Mouse (Mus musculus) E14TG2a.4 (cell line): ENCODE results near the gene Svbp.

Source experiments
- H3K27me3 ChIP-seq: 2 replicates; pipeline ENCODE4 v1.6.1; 2014; ENCODE audit warnings: low read length, control low read depth; ENCODE audit not compliant: insufficient read depth
- H3K36me3 ChIP-seq: 2 replicates; pipeline ENCODE4 v1.6.1; 2014; ENCODE audit warnings: low read length, control low read depth; ENCODE audit not compliant: insufficient read depth
- H3K4me1 ChIP-seq: replicated peaks from 2 replicates; pipeline ENCODE4 v1.6.1; 2014; ENCODE audit warnings: low read depth, low read length, control low read depth
- H3K4me3 ChIP-seq: replicated peaks from 2 replicates; pipeline ENCODE4 v1.5.1; 2014; ENCODE audit warnings: mild to moderate bottlenecking, low read length
- H3K9me3 ChIP-seq: 2 replicates; pipeline ENCODE4 v1.6.1; 2014; ENCODE audit warnings: low read length, control low read depth
- CTCF ChIP-seq: conservative IDR thresholded peaks from 2 replicates; pipeline ENCODE4 v1.5.1; 2014; ENCODE audit warnings: low read length
- NANOG ChIP-seq: IDR thresholded peaks from 2 replicates; pipeline ENCODE4 v1.6.1; 2014; ENCODE audit warnings: borderline replicate concordance, low read length, mixed read lengths
- POU5F1 ChIP-seq: IDR thresholded peaks from 2 replicates; pipeline ENCODE4 v1.6.1; 2014; ENCODE audit warnings: low read length, borderline replicate concordance

Gene Svbp

DNA sequence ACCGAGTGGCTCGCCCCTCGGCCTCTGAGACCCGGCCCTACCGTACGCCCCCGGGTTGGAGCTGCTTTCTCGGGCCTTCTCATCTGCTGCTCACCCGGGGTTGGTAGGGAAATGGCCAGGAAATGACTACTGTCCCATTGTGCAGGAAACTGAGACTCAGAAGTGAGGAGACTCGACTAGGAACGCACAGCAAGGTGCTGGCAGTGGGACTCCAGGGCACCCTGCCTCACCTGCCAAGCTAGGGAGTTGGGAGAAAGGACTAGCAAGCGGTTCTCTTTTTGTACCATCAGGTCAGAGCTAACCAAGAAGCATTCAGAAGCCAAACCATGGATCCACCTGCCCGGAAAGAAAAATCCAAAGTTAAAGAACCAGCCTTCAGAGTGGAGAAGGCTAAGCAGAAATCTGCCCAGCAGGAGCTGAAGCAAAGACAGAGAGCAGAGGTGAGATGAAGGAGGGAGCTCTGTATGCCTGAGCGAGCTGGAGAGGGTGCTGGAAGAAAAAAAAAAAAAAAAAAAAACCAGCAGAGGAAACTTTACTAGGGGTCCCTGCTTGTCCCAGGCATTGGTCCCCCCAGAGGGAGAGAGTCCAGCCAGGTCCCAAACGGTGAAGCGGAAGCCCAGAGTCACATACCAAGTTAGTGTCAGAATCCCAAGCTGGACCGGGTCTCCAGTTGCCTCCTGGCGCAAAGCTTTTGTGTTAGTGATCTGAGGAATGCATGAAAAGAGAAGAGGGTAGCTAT lies 645 bp downstream of the Svbp start:
- Histone ChIP-seq H3K4me1 (peaks cover 19% of the 10 kb centered on the region), H3K36me3 (peaks cover 18% of the 10 kb centered on the region; the same call in 1 of the 2 replicates), H3K9me3 (no peaks in the 10 kb centered on the region), H3K4me3 (peak overlapping the region; percentile 87), H3K27me3 (0 out of 2 replicates have a peak, but pooled peaks cover 4% of the 10 kb centered on the region)
- TF ChIP-seq CTCF (no peak), POU5F1 (no peak), NANOG (no peak)

DNA sequence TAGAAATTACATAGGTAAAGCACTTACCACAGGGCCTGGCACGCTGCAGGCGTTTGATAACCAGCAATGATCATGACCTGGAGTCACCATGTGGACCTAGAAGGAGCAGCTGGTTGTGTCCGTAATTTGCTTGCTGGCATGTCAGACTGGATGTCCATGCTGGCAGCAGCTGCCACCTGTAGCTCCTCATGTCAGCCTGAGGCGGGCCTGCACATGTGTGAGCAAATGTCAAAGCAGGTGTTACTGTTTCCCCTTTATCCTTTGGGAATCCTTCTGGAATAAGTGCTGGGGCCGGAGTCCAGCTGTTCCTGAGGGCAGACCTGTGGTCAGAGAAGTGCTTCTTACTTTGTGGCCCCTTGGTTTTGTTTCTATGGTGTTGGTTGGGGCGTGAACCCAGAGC lies 3.0 kb downstream of the Svbp start:
- H3K27me3 ChIP-seq = peaks cover 4% of the 10 kb centered on the region; the same call in 1 of the 2 replicates
- no peaks in the 10 kb centered on the region for H3K9me3 ChIP-seq
- peaks cover 35% of the 10 kb centered on the region for H3K4me1 ChIP-seq
- no peak for TF ChIP-seq NANOG
- no peak for TF ChIP-seq POU5F1
- no peak for TF ChIP-seq CTCF
- H3K4me3 ChIP-seq = no peak overlapping the region
- peaks cover 24% of the 10 kb centered on the region; the same call in 1 of the 2 replicates for H3K36me3 ChIP-seq

DNA sequence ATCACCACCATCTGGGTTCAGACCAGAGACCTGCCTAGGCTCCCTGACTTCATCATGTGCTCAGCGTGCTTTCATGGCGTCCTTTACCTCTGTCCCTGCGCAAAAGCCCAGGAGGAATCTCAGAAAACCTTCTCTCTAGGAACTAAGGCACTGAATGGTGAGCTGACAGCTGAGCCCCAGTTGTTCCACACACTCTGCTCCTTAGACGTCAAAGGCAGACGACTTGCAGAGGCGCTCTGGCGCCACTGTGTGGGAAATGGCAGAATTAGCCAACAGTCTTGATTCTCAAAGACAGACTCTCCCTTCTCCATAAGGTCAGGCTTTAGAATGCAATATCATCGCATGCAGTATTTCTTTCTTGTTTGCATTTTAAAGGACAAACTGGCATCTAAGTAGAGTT lies 9.6 kb downstream of the Svbp start:
- H3K36me3 ChIP-seq = 0 out of 2 replicates have a peak, but pooled peaks cover 10% of the 10 kb centered on the region
- H3K4me3 ChIP-seq = no peak overlapping the region
- peaks cover 23% of the 10 kb centered on the region for H3K4me1 ChIP-seq
- no peak for TF ChIP-seq POU5F1
- peak; percentile 84 for TF ChIP-seq CTCF
- H3K9me3 ChIP-seq = no peaks in the 10 kb centered on the region
- peaks cover 6% of the 10 kb centered on the region; the same call in 1 of the 2 replicates for H3K27me3 ChIP-seq

DNA sequence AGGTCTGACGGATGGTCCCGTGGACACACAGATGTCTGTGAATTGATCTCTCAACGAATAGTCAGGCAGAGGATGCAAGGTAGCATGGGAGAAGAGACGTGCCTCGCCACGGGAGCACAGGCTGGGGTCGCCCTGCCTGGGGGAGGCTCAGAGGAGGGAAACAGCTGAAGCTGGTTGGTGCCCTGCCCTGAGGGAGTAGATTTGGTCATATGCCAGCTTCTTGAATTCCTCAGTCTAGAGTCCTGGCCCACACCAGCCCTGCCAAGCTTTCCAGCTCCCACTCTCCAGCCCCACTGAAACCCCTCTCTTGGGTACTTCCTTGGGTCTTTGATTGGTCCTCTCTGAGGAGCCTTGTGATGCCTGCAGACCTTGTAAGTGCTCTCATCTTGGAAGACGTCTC lies 21.6 kb downstream of the Svbp start:
- Histone ChIP-seq H3K9me3 (no peaks in the 10 kb centered on the region), H3K4me1 (peaks cover 19% of the 10 kb centered on the region), H3K27me3 (peaks cover 25% of the 10 kb centered on the region), H3K36me3 (no peaks in the 10 kb centered on the region), H3K4me3 (no peak overlapping the region)
- TF ChIP-seq CTCF = no peak
- no peak for TF ChIP-seq POU5F1
- no peak for TF ChIP-seq NANOG

DNA sequence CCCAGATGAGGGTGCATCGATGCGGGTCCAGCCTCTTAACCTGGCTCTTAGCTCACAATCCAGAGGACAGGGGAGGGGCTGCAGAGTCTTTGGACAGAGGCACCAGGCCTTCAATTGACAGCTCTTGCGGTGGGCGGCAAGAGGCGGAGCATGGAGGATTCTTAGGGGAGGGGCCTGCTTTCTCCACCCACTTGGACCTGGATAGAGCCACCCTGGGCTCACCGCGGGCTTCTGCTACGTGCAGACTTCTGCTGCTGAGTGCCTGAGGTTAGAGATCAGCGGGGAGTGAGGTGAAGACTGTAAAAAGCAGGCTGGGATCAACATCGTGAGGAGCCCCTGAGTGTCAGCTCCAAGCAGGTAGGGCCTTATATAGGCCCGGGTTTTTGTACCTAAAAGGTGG lies 23.1 kb downstream of the Svbp start, which contains the start of gene Tmem269:
TSS of gene Tmem269 (minus strand) at position 49 of the 400 bp plus-strand sequence.
- H3K27me3 ChIP-seq = peaks cover 25% of the 10 kb centered on the region; the same call in 1 of the 2 replicates

DNA sequence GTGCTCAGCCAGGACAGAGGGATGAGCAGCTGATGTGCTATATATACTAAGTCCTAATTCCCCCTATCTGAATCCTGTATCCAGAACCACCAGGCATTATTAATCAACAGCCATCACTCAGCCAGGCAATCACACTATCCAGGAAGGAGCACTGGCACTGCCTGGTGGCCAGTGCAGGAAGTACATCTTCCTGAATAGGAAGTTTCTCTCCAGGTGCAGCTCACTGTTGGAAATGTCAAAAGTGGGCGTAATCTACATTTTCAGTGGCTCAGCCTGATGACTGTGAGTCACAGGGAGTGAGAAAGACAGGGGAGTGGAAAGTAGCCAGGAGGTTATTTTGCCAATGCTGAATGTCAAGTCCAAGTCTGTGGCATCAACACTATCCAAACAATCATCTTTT lies 28.6 kb downstream of the Svbp start:
- H3K36me3 ChIP-seq = peaks cover 56% of the 10 kb centered on the region
- no peaks in the 10 kb centered on the region for H3K27me3 ChIP-seq
- H3K4me3 ChIP-seq = no peak overlapping the region
- TF ChIP-seq CTCF = peak; percentile 99
- TF ChIP-seq NANOG = no peak
- TF ChIP-seq POU5F1 = no peak
- H3K4me1 ChIP-seq = peaks cover 45% of the 10 kb centered on the region
- no peaks in the 10 kb centered on the region for H3K9me3 ChIP-seq

More for the DNA sequence above, 23.1 kb downstream of the Svbp start, which contains the start of gene Tmem269:
- H3K4me3 ChIP-seq = no peak within 1 kb of the TSS
- no peaks in the 10 kb centered on the region for H3K9me3 ChIP-seq
- no peak for TF ChIP-seq POU5F1
- TF ChIP-seq CTCF = no peak
- no peak for TF ChIP-seq NANOG
- H3K4me1 ChIP-seq = peaks cover 26% of the 10 kb centered on the region
- peaks cover 7% of the 10 kb centered on the region for H3K36me3 ChIP-seq

DNA sequence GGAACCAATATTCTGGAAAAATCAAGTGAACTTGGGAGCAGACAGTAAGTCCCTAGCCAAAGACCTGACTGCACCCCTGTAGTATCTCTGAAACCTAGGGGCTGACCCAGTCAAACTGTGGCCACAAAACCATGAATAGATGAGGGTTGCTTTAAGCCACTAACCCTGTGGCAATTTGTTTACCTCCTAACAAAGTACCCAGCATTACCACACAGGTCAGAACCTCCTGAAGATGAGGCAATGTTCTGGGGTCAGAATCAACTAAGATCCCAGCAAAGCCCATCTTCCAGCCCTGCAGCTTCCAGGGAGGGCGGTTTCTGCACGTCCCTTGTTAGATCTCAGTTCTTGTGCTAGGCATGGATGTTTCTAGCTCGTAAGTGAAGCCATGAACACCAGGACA lies 29.4 kb downstream of the Svbp start:
- Histone ChIP-seq H3K4me1 (peaks cover 40% of the 10 kb centered on the region), H3K9me3 (no peaks in the 10 kb centered on the region), H3K36me3 (peaks cover 60% of the 10 kb centered on the region), H3K4me3 (no peak overlapping the region), H3K27me3 (no peaks in the 10 kb centered on the region)
- TF ChIP-seq POU5F1 (no peak), NANOG (no peak), CTCF (no peak)

DNA sequence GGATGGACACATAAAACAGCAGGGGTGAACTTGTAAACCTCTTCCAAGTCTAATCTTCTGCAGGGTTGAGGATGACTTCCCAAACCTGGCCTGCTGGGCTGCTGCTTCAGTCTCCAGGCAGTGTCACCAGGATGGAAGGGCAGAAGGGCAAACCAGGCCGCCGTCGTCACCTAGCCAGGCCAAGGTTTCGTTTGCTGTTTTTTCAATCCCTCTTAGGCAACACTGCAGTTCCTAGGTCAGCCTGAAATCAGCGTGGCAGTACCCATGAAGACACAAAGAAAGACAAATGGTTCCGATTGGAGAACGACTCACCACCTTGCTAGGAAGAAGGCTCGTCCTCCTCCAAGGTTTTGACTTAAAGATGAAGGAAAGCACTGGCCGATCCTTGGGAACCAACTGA lies 30.6 kb downstream of the Svbp start:
- peaks cover 38% of the 10 kb centered on the region for H3K4me1 ChIP-seq
- TF ChIP-seq NANOG (no peak), POU5F1 (no peak), CTCF (no peak)
- no peaks in the 10 kb centered on the region for H3K9me3 ChIP-seq

DNA sequence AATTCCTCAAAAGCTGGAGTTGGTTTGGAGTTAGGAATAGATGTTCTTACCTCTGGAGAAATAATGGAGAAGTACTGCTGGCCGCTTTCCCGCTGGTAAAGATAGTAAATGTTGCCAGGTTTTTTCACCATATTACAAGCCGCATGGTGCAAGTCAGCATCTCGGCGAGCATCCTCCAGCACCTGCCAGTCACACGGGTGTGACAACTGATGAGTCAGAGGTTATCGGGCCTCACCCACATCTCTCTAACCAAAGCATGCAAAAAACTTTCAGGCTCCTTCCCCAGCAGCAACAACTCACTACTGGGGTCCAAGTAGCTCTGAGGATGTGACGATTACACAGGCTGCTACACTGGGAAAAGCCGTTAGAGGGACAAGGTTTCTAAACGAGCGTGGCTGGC lies 31.6 kb downstream of the Svbp start:
- Histone ChIP-seq H3K9me3 (no peaks in the 10 kb centered on the region), H3K27me3 (no peaks in the 10 kb centered on the region), H3K4me1 (peaks cover 44% of the 10 kb centered on the region), H3K4me3 (no peak overlapping the region), H3K36me3 (peaks cover 73% of the 10 kb centered on the region)
- TF ChIP-seq POU5F1 (no peak), CTCF (no peak), NANOG (no peak)

More for the DNA sequence above, 30.6 kb downstream of the Svbp start:
- Histone ChIP-seq H3K36me3 (peaks cover 71% of the 10 kb centered on the region), H3K4me3 (no peak overlapping the region), H3K27me3 (no peaks in the 10 kb centered on the region)
